Mouse (Mus musculus) ovary, postnatal 36 days (tissue): ENCODE measurements around the gene Slc4a5.
A peak's percentile ranks its signal among the peaks of the same experiment; 100 is the strongest.
"Not testable (repeated sequence)": the region's sequence is repeated elsewhere in the genome, so short reads cannot be mapped to it uniquely, and the experiment has no call there.

Experiments
- DNase-seq: peaks from one replicate; pipeline ENCODE4 v3.0.0; 2022; ENCODE audit warnings: low spot score, mixed read lengths

Slc4a5 gene

DNA sequence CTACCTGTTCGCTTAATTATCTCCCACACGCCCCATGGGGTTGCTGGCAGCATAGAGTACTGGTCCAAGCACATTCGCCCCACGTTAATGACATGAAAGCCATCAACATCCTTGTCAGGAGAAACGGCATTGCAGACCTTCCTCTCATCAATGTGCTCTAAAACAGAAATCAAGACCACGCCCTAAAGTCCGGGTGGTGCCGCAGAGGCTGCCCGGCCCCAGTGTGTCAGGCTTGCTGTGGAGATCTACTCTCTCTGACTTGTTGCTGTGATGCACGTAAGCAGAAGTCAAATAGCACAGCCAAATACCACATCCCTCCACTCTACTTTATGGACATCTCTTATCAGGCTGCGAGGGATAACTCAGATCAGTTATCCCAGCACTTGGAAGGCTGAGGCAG is 91.6 kb downstream of the Slc4a5 start:
- no peak for DNase-seq

DNA sequence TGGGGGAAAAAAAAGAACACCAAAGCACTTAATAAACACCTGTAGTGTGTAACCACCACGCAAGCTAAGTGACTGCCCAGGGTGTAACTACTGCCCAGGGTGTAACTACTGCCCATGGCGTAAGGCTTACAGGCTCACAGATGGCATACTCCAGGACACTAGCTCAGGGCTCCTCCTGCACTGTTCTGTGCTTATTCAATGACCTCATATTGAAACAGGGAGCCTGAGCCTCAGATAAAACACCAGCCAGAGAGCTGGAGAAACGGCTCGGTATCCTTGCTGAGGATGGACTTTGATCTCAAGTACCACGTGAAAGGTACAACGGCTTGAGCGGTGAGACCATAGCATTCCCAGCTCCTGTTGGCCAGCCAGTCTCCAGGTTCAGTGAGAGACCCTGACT is 92.4 kb downstream of the Slc4a5 start:
- no peak for DNase-seq

DNA sequence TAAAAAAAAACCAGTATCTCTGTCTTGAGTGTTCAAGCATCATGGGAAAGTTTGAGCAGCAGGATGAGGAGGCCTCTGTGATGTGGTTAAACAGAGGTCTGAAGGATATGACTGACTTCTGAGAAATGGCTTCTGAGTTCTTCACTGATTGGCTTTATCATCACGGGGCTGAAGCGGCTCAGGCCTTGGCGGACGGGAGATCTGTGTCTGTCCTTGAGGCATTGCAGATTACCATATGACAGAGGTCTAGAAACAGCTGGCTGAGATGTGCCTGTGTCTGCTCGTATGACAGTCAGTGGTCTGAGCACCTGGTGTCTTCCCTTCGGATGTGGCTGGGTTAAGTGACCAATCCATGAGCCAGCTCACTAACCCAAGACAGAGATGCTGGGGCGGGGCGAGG is 92.9 kb downstream of the Slc4a5 start:
- DNase-seq, result no peak

DNA sequence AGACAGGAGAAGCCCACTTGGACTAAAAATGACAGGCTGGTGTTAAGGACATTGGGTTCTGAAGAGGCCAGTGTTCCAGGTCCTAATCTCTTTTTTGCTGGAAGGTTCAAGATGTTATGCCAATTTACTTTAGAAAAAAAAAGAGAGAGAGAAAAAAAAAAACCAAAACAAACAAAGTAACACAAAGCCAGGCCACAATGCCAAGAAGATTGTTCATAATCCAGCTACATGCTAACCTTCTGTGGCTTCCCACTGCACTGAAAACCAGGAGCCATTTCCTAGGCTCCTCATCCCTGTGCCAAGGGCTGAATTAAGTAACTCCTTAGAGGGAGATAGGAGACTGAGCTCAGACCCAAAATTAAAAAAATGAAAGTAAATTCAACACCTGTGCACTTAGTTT is 95.7 kb downstream of the Slc4a5 start:
- no peak for DNase-seq

DNA sequence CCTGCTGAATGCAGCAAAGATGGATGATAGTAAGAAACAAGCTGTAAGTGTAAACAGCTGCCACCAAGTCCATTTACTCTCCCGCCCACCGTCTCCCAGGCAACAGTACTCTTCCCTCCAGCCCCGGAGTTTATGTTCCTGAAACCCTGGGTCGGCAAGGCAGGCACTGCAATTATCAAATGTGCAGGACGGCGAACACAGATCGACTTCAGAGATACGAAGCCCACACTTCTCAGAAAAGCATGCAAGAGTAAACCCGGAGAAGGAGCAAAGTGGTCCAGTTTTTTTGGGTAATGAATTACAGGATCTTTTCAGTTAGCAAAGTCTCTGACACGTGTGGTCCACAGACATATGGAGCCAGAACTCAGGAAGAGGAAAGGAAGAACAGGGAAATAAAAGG is 96.4 kb downstream of the Slc4a5 start:
- peak; percentile 27 for DNase-seq

DNA sequence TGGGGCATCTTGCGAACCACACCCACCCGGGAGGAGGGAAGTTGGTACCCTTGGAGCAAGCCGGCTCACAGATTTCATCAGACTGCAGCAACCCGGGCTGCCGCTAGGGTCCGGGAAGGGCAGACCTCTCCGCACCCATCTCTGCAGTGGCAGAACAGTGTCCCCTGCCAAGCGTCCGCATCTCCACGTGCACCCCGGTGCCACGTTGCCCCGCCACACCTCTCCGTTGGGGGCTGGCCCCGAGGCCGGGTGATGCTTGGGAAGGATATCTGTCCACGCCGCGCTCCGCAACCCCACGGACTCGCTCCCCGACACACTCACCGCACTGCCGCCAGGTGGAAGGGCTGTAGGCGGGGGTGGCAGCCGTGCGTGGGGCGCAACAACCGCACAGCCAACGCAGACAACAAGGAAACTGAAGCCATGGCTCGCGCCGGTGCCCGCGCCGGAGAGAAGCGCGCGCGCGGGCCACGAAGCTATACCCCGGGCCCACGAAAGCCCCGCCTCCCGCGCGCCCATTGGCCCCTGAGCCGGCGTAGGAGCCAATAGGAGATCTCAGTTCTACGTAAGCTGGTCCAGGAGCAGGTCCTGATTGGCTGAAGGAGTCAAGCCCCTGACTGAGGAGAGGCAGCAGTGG is 97.6 kb downstream of the Slc4a5 start:
- peak; percentile 85 for DNase-seq

DNA sequence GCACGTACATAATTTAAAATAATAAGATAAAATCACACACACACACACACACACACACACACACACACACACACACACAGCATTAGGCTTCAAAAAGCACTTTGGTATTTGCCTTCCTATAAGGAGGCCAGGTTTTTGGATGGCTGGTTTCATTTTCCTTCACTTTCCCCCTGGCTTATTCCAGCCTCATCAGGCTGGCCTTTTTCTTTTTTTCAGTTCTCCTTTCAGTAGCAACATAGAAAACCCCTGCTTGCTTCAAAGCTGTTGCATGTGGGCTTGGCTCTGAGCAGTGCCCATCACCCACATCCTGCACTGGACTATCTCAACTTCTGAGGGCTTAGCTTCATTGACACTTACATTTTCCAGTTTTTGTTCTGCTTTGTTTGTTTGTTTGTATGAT is 102.3 kb downstream of the Slc4a5 start:
- DNase-seq, result no peak

DNA sequence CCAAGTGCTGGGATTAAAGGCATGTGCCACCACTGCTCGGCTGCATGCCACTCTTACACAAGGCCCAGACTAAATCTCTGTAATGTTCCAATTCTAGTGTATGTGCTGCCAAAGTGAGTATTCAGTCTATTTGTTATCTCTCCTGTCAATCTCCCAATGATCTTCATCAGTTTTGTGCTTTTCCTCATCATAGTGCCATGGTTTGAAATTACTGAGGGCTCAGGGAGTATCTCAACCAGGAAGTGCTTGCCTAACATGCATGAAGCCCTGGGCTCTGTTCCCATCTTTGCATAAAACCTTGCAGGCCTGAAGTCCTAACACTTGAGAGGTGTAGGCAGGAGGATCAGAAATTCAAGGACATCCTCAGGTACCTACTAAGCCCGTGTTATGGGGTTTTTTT is 103.2 kb downstream of the Slc4a5 start:
- DNase-seq, result no peak

DNA sequence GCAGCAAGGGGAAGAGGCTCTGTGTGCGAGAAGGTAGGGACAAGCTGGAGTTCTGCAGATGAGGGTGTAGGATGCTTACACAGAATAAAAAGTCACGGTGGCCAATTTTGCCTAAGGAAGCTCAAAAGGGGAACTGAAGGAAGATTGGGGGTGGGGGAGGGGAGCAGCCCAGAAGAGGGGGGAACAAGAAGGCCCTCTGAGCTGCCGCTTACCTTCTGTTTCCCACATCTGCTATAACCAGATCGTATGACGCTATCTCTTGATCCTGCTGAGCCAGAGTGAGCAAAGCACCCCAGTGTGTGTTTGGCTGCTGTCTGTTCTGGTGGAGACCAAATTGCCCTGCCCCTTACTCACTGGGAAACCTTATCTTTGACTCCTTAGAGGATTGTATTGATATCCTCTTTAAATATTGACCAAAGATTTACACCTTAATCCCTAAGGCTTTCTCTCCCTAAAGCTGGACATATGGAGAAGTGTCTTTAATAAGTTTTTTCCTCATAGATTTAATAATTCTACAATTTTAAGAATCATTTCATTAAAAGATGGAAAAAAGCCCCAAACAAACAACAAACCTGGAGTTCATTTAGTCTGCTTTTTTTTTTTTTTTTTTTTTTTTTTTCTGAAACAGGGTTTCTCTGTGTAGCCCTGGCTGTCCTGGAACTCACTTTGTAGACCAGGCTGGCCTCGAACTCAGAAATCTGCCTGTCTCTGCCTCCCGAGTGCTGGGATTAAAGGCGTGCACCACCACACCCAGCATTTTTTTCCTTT is 104.2 kb downstream of the Slc4a5 start:
- DNase-seq, result no peak

DNA sequence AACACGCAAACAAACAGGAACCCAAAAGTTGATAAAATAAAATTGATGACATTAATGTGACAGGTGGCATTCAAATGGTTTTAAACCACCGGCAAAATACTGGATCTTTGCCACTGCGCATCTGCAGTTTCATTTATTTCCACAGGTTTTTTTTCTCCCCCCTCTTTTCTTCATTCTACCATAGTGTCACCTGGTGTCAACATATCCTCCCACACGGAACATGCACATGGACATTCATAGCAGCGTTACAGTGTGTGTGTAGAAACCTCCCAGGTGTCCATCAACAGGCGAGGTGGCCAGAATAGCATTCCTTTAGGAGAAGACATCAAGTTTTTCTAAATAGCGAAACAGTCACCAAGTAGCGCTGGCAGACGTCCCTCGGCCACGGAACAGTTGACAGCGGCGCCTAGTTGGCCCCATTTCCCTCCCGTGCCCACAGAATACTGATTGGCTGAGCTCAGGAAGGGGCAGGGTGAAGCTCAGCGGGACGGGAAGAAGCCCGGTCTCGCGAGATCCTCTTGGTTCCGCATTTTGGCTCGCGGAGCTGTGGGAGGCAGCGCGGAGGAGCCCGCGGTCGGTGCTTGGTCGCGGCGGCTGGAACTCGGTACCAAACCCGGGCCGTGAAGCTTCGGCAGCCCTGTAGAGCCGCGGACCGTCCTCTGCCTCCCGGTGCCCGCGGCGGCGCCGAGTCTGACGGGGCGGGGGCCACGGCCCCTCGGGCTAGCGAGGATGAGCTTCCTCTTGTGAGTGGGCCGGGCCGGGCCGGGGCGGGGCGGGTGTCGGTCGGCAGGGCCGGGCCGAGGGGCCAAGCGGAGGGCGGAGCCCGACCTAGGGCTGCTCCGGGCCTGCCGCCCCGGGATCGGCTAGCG is 106.1 kb downstream of the Slc4a5 start, which contains the start of the genes Mthfd2 and Mob1a:
Gene Mthfd2, minus strand, starts transcription at position 384 of the 869 bp plus-strand sequence.
Gene Mob1a, plus strand, starts transcription at position 492 of the 869 bp plus-strand sequence.
- peak; percentile 92 for DNase-seq

DNA sequence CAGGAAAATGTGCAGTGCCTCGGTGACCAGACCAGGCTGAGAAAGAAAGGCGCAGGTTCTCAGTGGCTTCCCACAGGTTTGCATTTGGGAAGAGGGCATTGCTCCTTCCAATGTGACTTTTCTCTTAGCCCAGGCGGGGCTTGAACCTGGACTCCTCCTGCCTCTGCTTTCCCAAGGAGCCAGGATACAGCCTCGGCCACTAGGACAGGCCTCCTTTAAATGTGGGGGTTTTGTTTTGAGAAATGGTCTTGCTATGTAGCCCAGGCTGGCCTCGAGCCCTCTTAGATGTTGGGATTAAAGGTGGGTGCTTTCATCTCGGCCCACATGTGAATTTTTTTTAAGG is 106.7 kb downstream of the Slc4a5 start:
- DNase-seq, result no peak

DNA sequence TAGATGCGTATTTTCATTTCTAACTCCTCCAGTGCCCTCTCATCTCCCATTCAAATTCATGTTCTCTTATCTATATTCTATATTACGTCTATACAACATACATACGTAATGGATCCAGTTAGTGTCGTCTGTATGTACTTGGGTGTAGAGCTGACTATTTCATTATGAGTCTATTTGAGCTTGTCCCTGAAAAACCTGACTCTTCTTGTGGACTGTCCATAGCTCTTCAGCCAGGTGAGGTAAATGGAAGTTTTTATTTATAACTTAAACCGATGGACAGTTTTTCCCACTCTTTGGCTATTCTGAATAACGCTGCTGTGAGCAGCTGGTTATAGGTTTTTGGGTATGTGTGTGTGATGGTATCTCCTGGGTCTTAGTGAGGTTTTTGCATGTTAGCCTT is 107.1 kb downstream of the Slc4a5 start:
- DNase-seq, result no peak

DNA sequence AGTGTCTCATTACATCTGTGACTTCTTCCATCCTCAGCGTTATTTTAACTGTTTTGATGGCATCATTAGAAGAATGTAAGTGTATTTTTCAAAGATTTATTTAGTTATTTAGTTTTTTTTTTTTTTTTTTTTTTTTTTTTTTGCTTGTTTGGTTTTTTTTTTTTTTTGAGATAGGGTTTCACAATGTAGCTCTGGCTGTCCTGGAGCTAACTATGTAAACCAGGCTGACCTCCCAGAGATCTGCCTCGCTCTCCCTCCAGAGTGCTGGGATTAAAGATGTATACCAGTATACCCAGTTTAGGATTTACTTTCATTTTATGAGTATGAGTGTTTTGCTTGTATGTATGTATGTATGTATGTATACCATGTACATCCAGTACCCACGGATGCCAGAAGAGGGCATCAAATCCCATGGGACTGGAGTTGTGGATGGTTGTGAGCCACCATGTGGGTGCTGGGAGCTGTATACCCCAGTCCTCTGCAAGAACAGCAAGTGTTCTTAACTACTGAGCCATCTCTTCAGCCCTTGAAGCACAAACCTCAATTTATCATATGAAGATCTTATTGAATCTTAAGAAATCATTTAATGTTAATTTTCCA is 108.1 kb downstream of the Slc4a5 start:
- no peak for DNase-seq

DNA sequence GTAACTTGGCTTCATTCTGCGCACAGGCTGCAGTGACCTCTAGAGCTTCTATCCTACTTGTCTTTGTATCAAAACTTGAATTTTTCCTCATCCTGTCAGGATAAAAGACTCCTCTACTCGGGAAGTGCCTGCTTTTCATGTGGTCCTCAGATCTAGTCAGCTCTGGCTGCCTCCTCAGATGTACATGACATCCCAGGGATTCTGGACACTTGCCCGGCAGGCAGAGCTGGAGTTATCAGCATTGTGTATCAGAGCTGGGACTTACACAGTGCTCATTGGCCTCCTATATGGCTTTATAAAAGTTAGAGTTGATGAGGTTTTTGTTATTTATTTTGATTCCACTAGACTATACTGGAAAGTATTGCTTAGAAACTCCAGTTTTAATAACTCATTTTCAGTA is 121.8 kb downstream of the Slc4a5 start:
- no peak for DNase-seq

DNA sequence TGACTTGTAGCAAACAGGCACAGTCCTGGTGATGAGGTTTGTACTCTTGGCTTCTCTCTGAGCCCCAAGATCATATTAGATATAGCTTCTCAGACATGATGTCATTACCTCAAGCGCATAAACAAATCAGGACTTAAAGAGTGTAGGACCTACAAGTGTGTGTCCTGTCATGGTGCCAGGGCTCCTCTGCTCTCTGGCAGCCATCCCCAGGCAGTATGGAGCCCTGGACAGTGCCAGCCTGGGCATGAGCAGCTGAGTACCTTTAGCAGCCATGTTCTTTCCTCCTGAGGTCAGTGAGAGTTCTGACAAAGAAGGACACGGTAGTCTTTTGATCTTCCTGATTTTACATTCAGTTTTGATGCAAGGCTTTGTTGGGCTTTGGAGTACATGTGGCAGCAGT is 123.3 kb downstream of the Slc4a5 start:
- no peak for DNase-seq

DNA sequence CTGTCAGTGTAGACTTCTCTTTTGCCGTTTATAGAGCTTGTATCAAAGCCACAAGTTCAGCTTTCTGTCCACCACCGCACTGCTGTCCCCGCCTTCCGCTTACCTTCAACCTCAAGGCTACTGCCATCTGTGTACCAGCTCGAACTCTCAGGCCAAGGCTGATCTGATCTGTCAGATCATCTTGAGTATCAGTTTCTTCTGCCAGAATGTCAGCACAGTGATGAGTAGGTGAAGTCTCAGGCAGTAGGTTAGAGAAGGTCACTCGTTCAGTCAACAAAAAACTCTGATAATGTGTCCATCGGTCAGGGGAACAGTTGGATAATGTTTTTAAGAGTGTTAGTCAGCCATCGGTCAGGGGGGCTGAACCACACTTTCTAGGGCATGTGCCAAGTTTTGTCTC is 125.7 kb downstream of the Slc4a5 start:
- not testable (repeated sequence) for DNase-seq

DNA sequence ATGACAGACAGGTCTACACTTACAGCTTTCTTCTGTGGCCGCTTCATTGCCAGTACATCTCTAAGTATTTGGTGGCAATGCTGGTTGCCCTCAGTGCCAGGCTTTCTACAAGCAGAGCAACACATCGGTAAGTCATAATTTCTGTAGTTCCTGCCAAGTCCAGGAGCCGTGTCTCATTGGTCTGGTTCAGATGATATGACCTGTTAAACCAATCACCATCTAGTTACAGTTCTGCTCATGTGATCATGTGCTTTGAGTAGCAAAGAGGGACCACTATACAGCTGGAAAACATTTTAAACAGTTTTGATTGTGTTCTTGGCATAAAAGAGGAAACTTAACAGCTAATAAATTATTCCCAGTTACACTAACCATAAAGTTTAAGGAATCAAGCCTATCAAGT is 128.3 kb downstream of the Slc4a5 start:
- DNase-seq, result no peak

DNA sequence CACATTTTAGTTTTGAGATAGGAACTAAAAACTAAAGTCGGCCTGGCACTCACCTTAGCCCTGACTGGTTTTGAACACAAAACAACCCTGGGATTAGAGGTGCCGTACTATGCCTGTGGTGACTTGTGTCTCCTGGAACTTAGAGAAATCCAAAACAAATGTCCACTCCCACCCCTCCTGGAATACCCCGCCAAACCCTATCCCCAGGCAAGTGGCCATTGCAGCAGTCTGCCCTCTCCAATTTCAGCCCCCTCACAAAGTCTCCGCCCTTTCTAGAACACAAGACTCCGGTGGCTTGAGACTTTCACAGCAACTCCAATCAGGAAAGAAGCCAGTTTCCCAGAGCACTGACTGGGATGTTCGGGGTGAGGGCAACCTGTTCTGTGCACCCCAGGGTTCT is 129.2 kb downstream of the Slc4a5 start, which contains the start of gene Bola3:
Gene Bola3, plus strand, starts transcription at position 275 of the 400 bp plus-strand sequence.
- no peak for DNase-seq

DNA sequence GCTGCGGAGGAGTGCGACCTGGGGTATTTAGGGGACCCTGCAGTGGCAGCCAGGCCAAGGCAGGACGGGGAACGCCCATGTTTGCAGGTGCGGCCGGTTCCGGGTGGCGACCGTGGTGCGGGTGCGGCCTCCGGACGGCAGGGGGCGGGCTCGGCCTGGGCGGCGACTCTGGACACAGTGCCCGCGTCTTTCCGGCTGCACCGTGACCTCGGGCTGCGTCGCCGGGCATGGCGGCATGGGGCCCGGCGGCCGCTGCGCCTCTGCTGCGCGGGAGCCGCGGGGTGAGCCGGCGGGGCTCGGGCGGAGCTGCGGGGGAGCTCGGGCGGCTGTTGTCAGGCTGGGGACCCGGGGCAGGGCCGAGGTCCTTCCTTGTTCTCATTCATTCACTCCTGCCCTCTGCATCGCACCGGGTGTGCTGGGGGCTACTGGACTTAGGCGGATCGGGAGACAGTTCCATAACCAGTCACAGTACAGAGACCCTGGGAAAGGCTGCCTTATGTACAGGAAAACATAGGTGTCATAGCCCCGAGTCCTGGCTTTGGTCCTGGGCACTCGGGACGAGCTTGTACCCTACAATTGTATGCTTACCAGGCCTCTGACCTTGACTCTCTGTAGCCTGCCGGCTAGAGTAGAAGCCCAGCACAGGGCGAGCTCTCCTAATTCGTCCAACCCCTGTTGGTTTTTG is 129.8 kb downstream of the Slc4a5 start:
- peak; percentile 91 for DNase-seq

DNA sequence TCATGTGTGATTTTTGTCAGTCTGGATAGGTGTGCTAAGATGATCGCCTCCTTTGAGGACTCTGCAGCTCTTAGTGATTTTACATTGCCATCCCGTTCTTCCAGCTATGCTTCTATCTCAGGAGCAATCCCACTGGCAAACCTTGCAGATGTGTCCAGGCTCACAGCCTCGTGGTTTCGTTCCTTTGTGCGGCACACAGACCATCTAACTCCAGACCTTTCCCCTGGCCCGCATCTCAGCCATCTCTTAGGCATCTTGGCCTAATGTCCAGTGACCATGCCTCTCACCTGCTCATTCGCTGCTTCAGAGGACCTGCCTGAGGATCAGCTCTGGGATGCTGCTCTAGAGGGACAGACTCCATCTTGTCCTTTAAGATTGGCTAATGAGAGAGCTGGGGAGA is 130.5 kb downstream of the Slc4a5 start:
- DNase-seq, result no peak

DNA sequence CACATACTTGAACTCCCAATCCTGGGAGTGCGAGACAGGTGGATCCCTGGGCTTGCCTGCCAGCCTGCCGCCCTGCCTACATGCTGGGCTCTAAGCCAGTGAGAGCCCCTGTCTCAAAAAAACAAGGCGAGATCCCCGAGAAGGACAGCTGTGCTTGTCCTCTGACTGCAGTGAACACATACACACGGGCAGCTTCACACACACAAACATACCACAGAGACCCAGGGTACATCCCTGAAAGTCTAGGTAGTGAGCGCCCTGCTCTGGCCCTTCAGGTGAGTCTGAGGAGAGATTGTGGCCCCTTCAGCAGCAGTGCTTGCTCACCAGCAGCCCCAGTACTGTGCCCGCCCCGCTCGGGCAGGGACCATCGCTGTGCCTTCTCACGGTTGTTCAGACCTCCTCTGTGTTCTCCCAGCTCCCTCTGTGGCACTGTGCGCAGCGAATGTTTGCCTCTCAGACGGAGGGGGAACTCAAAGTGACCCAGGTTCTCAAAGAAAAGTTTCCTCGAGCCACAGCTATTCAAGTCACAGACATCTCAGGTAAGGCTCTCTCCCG is 131.3 kb downstream of the Slc4a5 start:
- no peak for DNase-seq
